Mouse (Mus musculus) midbrain, embryonic 16.5 days (tissue): ENCODE results near the gene Akap13. TPM values are rescaled to one million over a fixed set of nuclear protein-coding genes. Genes with fewer than 3 reads are reported as not detected.

Experiments used
- ATAC-seq: fragments of 200-750 bp; cut with Nextera tagmentation; 2 replicates; pipeline ENCODE4 v1.8.0; 2017; ENCODE audit warnings: moderate TSS enrichment
- H3K27ac ChIP-seq: fragments of 300-500 bp; sonication (generic); 2 replicates; pipeline ENCODE4 v1.5.1; 2014; ENCODE audit warnings: mild to moderate bottlenecking, low read length, mixed read lengths
- H3K27me3 ChIP-seq: fragments of 300-500 bp; sonication (generic); 2 replicates; pipeline ENCODE4 v1.6.1; 2014; ENCODE audit warnings: low read depth, low read length, mixed read lengths; ENCODE audit not compliant: control insufficient read depth, insufficient read depth
- H3K36me3 ChIP-seq: fragments of 300-500 bp; sonication (generic); 2 replicates; pipeline ENCODE4 v1.6.1; 2014; ENCODE audit warnings: mild to moderate bottlenecking, low read length, moderate library complexity, mixed read lengths; ENCODE audit not compliant: control insufficient read depth, insufficient read depth
- H3K4me1 ChIP-seq: fragments of 300-500 bp; sonication (generic); 2 replicates; pipeline ENCODE4 v1.6.1; 2014; ENCODE audit warnings: mild to moderate bottlenecking, low read length, mixed read lengths; ENCODE audit not compliant: control insufficient read depth, insufficient read depth
- H3K4me2 ChIP-seq: fragments of 300-500 bp; sonication (generic); 2 replicates; pipeline ENCODE4 v1.6.1; 2014; ENCODE audit warnings: mild to moderate bottlenecking, low read length, mixed read lengths
- H3K4me3 ChIP-seq: fragments of 300-500 bp; sonication (generic); 2 replicates; pipeline ENCODE4 v1.5.1; 2014; ENCODE audit warnings: low read depth, mild to moderate bottlenecking, low read length, moderate library complexity, mixed read lengths
- H3K9ac ChIP-seq: fragments of 300-500 bp; sonication (generic); 2 replicates; pipeline ENCODE4 v1.6.1; 2014; ENCODE audit warnings: low read depth, low read length, mixed read lengths
- H3K9me3 ChIP-seq: fragments of 300-500 bp; sonication (generic); replicated peaks from 2 replicates; pipeline ENCODE4 v1.6.1; 2014; ENCODE audit warnings: mild to moderate bottlenecking, low read length, mixed read lengths; ENCODE audit not compliant: control insufficient read depth, poor library complexity, severe bottlenecking
- WGBS: fragments of 180-500 bp; shearing (Covaris S2); extraction: QIAGEN DNeasy Blood & Tissue Kit; methylation state at CpG from one replicate; pipeline ENCODE4 v1.1.7; 2014; 5-methylcytosine and 5-hydroxymethylcytosine counted together
- polyA plus RNA-seq: library from polyadenylated mRNA; unstranded; fragments of >200 nt; fragmentation: Nextera tagmentation; extraction: Ambion mirVana; gene quantifications from 2 replicates; pipeline ENCODE4 v1.2.1, GENCODE M21; 2015

Gene Akap13
- polyA plus RNA-seq, 1 experiment from 2014 or later, result 10.7 TPM

DNA sequence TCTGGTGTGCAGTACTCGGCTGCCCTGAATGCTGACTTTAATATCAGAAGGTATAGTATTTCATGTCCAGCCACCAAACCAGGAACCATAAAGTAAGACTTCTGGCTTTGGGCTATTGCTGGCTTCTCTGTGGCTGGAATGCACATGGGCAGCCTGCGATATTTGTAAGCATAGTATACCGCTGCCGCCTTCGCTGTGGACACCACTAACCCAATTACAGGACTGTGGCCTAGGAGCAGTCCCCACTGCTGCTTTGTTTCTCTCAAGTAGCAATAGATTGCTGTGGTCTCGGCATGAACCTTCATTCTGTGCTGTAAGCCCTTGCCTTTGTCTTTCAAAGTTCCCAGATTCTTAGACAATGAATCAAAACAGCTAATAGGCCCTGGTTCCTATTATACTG lies 228.1 kb downstream of the Akap13 start:
- no peak overlapping the region for H3K4me3 ChIP-seq
- H3K27ac ChIP-seq, result no peak overlapping the region
- no peak overlapping the region for H3K4me2 ChIP-seq
- H3K36me3 ChIP-seq, result no peaks in the 10 kb centered on the region
- H3K27me3 ChIP-seq, result no peaks in the 10 kb centered on the region
- no peaks in the 10 kb centered on the region for H3K4me1 ChIP-seq
- 78% methylated on average over 6 of the region's 6 CpGs for WGBS
- no peak overlapping the region for H3K9ac ChIP-seq
- H3K9me3 ChIP-seq, result no peaks in the 10 kb centered on the region
- no peak for ATAC-seq

DNA sequence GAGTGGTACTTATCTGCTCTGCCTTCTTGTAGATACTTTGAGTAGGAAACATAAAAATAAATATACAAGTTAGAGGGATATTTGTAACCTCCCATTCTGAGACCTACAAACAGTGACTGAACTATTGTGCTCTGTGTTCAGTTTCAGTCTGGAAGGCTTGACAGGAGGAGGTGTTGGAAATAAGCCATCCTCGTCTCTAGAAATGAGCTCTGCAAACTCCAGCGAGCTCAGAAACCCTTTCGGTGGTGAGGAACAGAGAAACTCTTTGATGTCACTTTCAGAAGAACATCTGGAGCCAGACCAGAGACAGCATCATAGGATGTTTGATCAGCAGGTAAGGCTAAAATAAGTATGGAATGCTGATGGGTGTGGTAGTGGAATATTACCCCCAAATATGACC lies 229.6 kb downstream of the Akap13 start:
- no peak overlapping the region for H3K4me2 ChIP-seq
- no peaks in the 10 kb centered on the region for H3K4me1 ChIP-seq
- no peaks in the 10 kb centered on the region for H3K36me3 ChIP-seq
- H3K27ac ChIP-seq, result no peak overlapping the region
- ATAC-seq, result no peak
- WGBS, result 84% methylated on average over 3 of the region's 3 CpGs
- no peaks in the 10 kb centered on the region for H3K9me3 ChIP-seq
- H3K27me3 ChIP-seq, result no peaks in the 10 kb centered on the region
- no peak overlapping the region for H3K4me3 ChIP-seq
- H3K9ac ChIP-seq, result no peak overlapping the region

- 93% methylated on average over 7 of the region's 7 CpGs for WGBS
- no peaks in the 10 kb centered on the region for H3K36me3 ChIP-seq
- H3K4me1 ChIP-seq, result no peaks in the 10 kb centered on the region
- no peak overlapping the region for H3K4me3 ChIP-seq
- no peak overlapping the region for H3K4me2 ChIP-seq
- ATAC-seq, result no peak
- H3K27ac ChIP-seq, result no peak overlapping the region
- no peaks in the 10 kb centered on the region for H3K9me3 ChIP-seq
- H3K27me3 ChIP-seq, result no peaks in the 10 kb centered on the region
- no peak overlapping the region for H3K9ac ChIP-seq
These were observed 230.9 kb downstream of the Akap13 start for GRCm38 (mm10) chr7:75686046-75686826.

DNA sequence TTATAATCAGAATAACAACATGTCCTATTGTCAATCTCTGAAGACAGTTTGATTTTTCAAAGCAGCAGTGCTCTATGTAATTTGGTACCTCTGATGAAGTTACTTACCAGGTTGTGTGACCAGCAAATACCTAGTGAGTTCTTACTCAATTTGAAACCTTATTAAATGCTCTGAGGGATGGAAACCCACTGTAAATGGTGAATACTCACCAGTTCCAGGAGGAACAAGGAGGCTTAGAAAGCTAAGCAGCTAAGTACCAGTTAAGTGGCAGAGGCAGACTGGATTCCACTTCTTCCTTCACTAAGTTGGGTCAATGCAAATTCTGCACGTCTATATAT lies 231.5 kb downstream of the Akap13 start:
- Histone ChIP-seq H3K27ac (no peak overlapping the region), H3K4me2 (no peak overlapping the region), H3K9me3 (no peaks in the 10 kb centered on the region), H3K4me1 (no peaks in the 10 kb centered on the region), H3K9ac (no peak overlapping the region), H3K27me3 (no peaks in the 10 kb centered on the region), H3K4me3 (no peak overlapping the region), H3K36me3 (no peaks in the 10 kb centered on the region)
- ATAC-seq, result no peak
- 88% methylated on average over 1 of the region's 1 CpGs for whole genome bisulfite sequencing

- no peak overlapping the region for H3K9ac ChIP-seq
These were observed 232.8 kb downstream of the Akap13 start for GRCm38 (mm10) chr7:75688144-75688543.

DNA sequence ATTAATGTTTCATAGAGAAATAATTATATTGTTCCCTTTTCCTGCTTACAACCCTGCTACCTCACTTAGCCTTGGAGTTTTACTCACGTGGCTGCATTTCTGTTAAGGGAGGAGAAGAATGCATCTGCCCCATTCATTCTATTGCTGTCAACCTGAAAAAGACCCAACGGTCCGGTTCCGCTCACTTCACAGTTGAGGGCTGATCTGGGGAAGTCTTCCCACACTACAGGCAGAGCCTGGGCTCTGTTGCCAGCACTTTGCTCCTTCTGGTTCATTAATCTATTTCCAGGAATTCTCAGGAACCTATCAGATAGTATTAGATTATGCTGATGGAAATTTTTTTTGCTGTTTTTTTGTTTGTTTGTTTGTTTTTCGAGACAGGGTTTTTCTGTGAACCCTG lies 239.4 kb downstream of the Akap13 start:
- 74% methylated on average over 5 of the region's 5 CpGs for WGBS
- Histone ChIP-seq H3K36me3 (no peaks in the 10 kb centered on the region), H3K4me3 (no peak overlapping the region), H3K4me2 (no peak overlapping the region), H3K9ac (no peak overlapping the region), H3K9me3 (no peaks in the 10 kb centered on the region), H3K27me3 (no peaks in the 10 kb centered on the region), H3K4me1 (no peaks in the 10 kb centered on the region), H3K27ac (no peak overlapping the region)
- no peak for ATAC-seq

More at GRCm38 (mm10) chr7:75688144-75688543, 232.8 kb downstream of the Akap13 start:
- no peaks in the 10 kb centered on the region for H3K9me3 ChIP-seq
- no peaks in the 10 kb centered on the region for H3K36me3 ChIP-seq
- no peak overlapping the region for H3K27ac ChIP-seq
- H3K27me3 ChIP-seq, result no peaks in the 10 kb centered on the region
- WGBS, result 91% methylated on average over 3 of the region's 3 CpGs
- no peaks in the 10 kb centered on the region for H3K4me1 ChIP-seq
- no peak for ATAC-seq
- H3K4me2 ChIP-seq, result no peak overlapping the region
- no peak overlapping the region for H3K4me3 ChIP-seq

DNA sequence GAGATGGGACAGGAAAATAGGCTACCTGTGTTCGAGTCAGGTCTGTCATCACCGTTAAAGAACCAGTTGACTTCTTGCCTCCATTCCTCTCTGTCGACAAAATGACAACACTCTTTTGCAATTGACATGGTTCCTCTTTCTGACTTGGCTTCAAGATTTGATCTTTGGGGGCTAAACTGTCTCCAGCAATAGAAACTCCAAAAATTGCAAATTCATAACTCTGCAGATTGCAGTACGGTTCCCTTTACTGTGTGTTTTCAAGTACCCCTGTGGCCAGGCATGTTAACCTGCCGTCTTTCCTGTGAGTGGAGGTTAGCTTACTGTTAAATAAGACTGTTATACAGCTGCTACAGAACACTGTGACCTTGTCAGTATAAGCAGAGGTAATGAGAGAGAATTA lies 244.5 kb downstream of the Akap13 start:
- no peak overlapping the region for H3K9ac ChIP-seq
- no peaks in the 10 kb centered on the region for H3K9me3 ChIP-seq
- 91% methylated on average over 5 of the region's 5 CpGs for WGBS
- no peak overlapping the region for H3K4me2 ChIP-seq
- no peak overlapping the region for H3K4me3 ChIP-seq
- no peaks in the 10 kb centered on the region for H3K4me1 ChIP-seq
- no peak overlapping the region for H3K27ac ChIP-seq
- ATAC-seq, result no peak
- H3K27me3 ChIP-seq, result no peaks in the 10 kb centered on the region
- H3K36me3 ChIP-seq, result no peaks in the 10 kb centered on the region

DNA sequence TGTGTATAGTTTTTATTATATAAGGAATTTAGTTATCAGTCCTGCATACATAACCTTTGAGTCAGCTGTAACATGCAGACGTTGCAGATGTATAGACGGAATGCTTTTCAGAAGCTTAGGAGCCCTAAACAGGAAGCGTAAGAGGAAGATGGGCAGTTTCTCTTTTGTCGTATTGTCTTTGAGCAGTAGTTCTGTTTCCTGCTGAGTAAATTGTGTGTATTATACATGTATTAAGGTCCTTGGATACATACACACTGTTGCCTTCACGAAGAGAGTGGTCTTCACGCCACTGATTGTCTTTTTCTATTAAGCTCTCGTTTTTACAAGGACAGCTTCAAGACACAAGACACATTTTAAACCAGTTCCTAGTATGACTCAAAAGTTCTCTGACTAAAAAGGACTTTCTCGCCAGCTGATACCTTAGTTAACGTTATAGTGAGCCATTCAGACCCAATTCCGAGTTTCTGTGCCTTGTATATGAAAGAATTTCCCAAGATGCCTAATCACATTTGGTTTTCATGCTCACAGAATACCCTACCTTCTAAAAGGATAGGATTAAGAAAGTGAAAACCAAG lies 245.5 kb downstream of the Akap13 start:
- H3K27ac ChIP-seq, result no peak overlapping the region
- no peaks in the 10 kb centered on the region for H3K36me3 ChIP-seq
- H3K27me3 ChIP-seq, result no peaks in the 10 kb centered on the region
- H3K4me1 ChIP-seq, result no peaks in the 10 kb centered on the region
- H3K9ac ChIP-seq, result no peak overlapping the region
- H3K4me2 ChIP-seq, result no peak overlapping the region
- 91% methylated on average over 10 of the region's 10 CpGs for WGBS
- H3K4me3 ChIP-seq, result no peak overlapping the region
- ATAC-seq, result no peak
- no peaks in the 10 kb centered on the region for H3K9me3 ChIP-seq

DNA sequence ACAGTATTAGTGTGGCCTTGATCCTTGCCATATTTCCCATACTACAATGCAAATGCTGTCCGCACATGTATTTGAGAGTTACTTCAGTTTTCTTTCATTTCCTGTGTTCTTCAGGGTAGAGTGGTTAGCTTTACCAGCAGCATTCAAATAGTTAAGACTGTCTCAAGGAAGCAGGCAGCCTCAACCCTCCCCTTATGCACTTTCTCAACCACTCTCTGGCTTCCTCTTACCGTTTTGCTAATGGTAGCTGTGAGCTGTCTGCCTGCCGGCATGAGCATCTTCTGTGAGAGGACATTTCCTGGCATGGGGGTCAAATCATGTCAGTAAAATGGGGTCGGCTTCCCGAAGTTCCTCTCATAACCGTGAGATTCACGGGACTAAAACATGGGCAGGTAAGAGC lies 246.4 kb downstream of the Akap13 start:
- Histone ChIP-seq H3K9me3 (no peaks in the 10 kb centered on the region), H3K27me3 (no peaks in the 10 kb centered on the region), H3K36me3 (no peaks in the 10 kb centered on the region), H3K4me2 (no peak overlapping the region), H3K4me1 (no peaks in the 10 kb centered on the region), H3K27ac (no peak overlapping the region), H3K4me3 (no peak overlapping the region), H3K9ac (no peak overlapping the region)
- no peak for ATAC-seq
- WGBS, result 86% methylated on average over 7 of the region's 7 CpGs
